Mouse (Mus musculus): ENCODE measurements around the gene Gnptg.
"Not testable (repeated sequence)": the region's sequence is repeated elsewhere in the genome, so short reads cannot be mapped to it uniquely, and the experiment has no call there.

- TF ChIP-seq GATA1 (IDR thresholded peaks at IDR 0.05; ENCODE audit: borderline replicate concordance, low read length); FLI1 (IDR thresholded peaks at IDR 0.05; ENCODE audit: low read length): not testable (repeated sequence)
Measured at GRCm38 (mm10) chr17:25231621-25232020, 8.3 kb downstream of the Gnptg start.

All from megakaryocyte, embryonic 14.5 days (primary cell).